Mouse (Mus musculus): ENCODE measurements at regions not wholly inside any gene's neighbourhood (a gene's known extent, or its start where the extent isn't known, plus 50 kb on each side); places are given as distances from the start of the nearest gene placed in this dataset.

- peak in 1 of 2 experiments; percentile 78 for DNase-seq (ENCODE audit: inconsistent age in 2 of 2, low spot score in 1 of 2)
These were observed 131.0 kb upstream of the Adcyap1 start for GRCm38 (mm10) chr17:93067850-93068249.

- DNase-seq (ENCODE audit: inconsistent age in 2 of 2, low spot score in 1 of 2) = no peak
These were observed 130.3 kb upstream of the Adcyap1 start for GRCm38 (mm10) chr17:93068489-93068888.

- DNase-seq (ENCODE audit: inconsistent age in 2 of 2, low spot score in 1 of 2) = no peak
These were observed 114.8 kb upstream of the Adcyap1 start for GRCm38 (mm10) chr17:93084048-93084447.

GRCm38 (mm10) chr17:93104516-93104915 lies 94.3 kb upstream of the Adcyap1 start:
- DNase-seq (ENCODE audit: inconsistent age in 2 of 2, low spot score in 1 of 2) = no peak

GRCm38 (mm10) chr17:93140003-93140402 lies 58.8 kb upstream of the Adcyap1 start:
- peak in 1 of 2 experiments; percentile 54 for DNase-seq (ENCODE audit: inconsistent age in 2 of 2, low spot score in 1 of 2)

- DNase-seq (ENCODE audit: inconsistent age in 2 of 2, low spot score in 1 of 2) = peak; percentile 65 to 87
These were observed 57.7 kb upstream of the Adcyap1 start for GRCm38 (mm10) chr17:93141125-93141524.
